Mouse (Mus musculus): ENCODE data around the gene Ptp4a2.

GRCm38 (mm10) chr4:129853053-129853452 lies 42.0 kb downstream of the Ptp4a2 start:
- TF ChIP-seq CTCF (IDR thresholded peaks at IDR 0.05; ENCODE audit: low read depth, low read length) (no peak), GATA1 (IDR thresholded peaks at IDR 0.05; ENCODE audit: borderline replicate concordance, low read length) (no peak), TAL1 (conservative IDR thresholded peaks at IDR 0.05; ENCODE audit: low read depth, low read length) (no peak), POLR2AphosphoS5 (IDR thresholded peaks at IDR 0.05; ENCODE audit: insufficient replicate concordance, low read depth, low read length) (no peak), GATA2 (IDR thresholded peaks at IDR 0.05; ENCODE audit: borderline replicate concordance, low read depth, low read length) (no peak)
